Mouse (Mus musculus): ENCODE measurements around the gene Ctnna2. TPM values are rescaled to one million over a fixed set of nuclear protein-coding genes. Genes with fewer than 3 reads are reported as not detected.

The Ctnna2 gene
- total RNA-seq, 1 experiment = 0.22 TPM

- no peak overlapping the region for H3K4me3 ChIP-seq (ENCODE audit: insufficient read depth in 1 of 2, low read depth in 1 of 2, low read length in 2 of 2, poor library complexity in 1 of 2, severe bottlenecking in 1 of 2)
- DNase-seq (ENCODE audit: low read depth, low spot score) = no peak
- in situ Hi-C loops (cut with MboI; ENCODE audit: low sequenced_read_pairs in 2 of 2, unreplicated experiment in 2 of 2) = no loop called here
- TF ChIP-seq ZNF384 (IDR thresholded peaks at IDR 0.05; ENCODE audit: low read depth, low read length) = no peak
- no peak for TF ChIP-seq CHD2 (IDR thresholded peaks at IDR 0.05; ENCODE audit: low read depth, low read length)
- no peak for TF ChIP-seq MAFK (IDR thresholded peaks at IDR 0.05; ENCODE audit: insufficient read depth, low read depth, low read length)
- TF ChIP-seq HCFC1 (IDR thresholded peaks at IDR 0.05; ENCODE audit: borderline replicate concordance, insufficient read depth, low read length) = no peak
- no peak for TF ChIP-seq ZC3H11A (IDR thresholded peaks at IDR 0.05; ENCODE audit: borderline replicate concordance, low read depth, low read length)
- H3K36me3 ChIP-seq (ENCODE audit: control insufficient read depth, insufficient read depth, low read length, poor library complexity, severe bottlenecking) = no peaks in the 10 kb centered on the region
- H3K9me3 ChIP-seq (ENCODE audit: control insufficient read depth, insufficient read depth, low read depth, low read length) = no peaks in the 10 kb centered on the region
- H3K27ac ChIP-seq (ENCODE audit: insufficient read depth, low read depth, low read length, poor library complexity, severe bottlenecking) = no peak overlapping the region
- no peaks in the 10 kb centered on the region for H3K4me1 ChIP-seq (ENCODE audit: control insufficient read depth in 2 of 2, insufficient read depth in 2 of 2, low read length in 2 of 2, poor library complexity in 1 of 2)
- H3K9ac ChIP-seq (ENCODE audit: insufficient read depth, low read depth, low read length, poor library complexity, severe bottlenecking) = no peak overlapping the region
These were observed 142.0 kb downstream of the Ctnna2 start for GRCm38 (mm10) chr6:77837543-77837942.

DNA sequence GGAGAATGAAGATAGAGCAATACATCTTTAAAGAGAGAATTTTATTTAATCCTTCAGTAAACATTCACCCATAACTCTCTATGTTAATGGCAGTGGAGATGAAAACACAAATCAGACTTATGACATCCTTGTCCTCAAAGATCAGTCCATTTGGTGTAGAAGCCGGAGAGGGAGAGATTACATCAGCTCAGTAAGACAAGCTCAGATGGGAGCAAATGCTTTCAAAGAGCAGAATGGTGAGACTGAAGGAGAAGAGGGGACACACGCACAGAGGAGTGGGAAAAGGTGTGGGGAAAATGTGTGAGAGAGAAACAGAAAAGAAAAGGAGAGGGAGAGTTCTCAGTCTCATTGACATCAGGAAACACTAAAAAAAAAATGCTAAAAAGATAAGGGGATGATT is 144.8 kb downstream of the Ctnna2 start:
- no peak overlapping the region for H3K9ac ChIP-seq (ENCODE audit: insufficient read depth, low read depth, low read length, poor library complexity, severe bottlenecking)
- no peak overlapping the region for H3K27ac ChIP-seq (ENCODE audit: insufficient read depth, low read depth, low read length, poor library complexity, severe bottlenecking)
- H3K4me3 ChIP-seq (ENCODE audit: insufficient read depth in 1 of 2, low read depth in 1 of 2, low read length in 2 of 2, poor library complexity in 1 of 2, severe bottlenecking in 1 of 2) = no peak overlapping the region
- in situ Hi-C loops (cut with MboI; ENCODE audit: low sequenced_read_pairs in 2 of 2, unreplicated experiment in 2 of 2) = no loop called here
- TF ChIP-seq CHD2 (IDR thresholded peaks at IDR 0.05; ENCODE audit: low read depth, low read length) = no peak
- TF ChIP-seq ZC3H11A (IDR thresholded peaks at IDR 0.05; ENCODE audit: borderline replicate concordance, low read depth, low read length) = no peak
- TF ChIP-seq HCFC1 (IDR thresholded peaks at IDR 0.05; ENCODE audit: borderline replicate concordance, insufficient read depth, low read length) = no peak
- no peak for TF ChIP-seq ZNF384 (IDR thresholded peaks at IDR 0.05; ENCODE audit: low read depth, low read length)
- no peak for TF ChIP-seq MAFK (IDR thresholded peaks at IDR 0.05; ENCODE audit: insufficient read depth, low read depth, low read length)
- no peaks in the 10 kb centered on the region for H3K36me3 ChIP-seq (ENCODE audit: control insufficient read depth, insufficient read depth, low read length, poor library complexity, severe bottlenecking)
- no peak for DNase-seq (ENCODE audit: low read depth, low spot score)
- no peaks in the 10 kb centered on the region for H3K9me3 ChIP-seq (ENCODE audit: control insufficient read depth, insufficient read depth, low read depth, low read length)
- no peaks in the 10 kb centered on the region for H3K4me1 ChIP-seq (ENCODE audit: control insufficient read depth in 2 of 2, insufficient read depth in 2 of 2, low read length in 2 of 2, poor library complexity in 1 of 2)

DNA sequence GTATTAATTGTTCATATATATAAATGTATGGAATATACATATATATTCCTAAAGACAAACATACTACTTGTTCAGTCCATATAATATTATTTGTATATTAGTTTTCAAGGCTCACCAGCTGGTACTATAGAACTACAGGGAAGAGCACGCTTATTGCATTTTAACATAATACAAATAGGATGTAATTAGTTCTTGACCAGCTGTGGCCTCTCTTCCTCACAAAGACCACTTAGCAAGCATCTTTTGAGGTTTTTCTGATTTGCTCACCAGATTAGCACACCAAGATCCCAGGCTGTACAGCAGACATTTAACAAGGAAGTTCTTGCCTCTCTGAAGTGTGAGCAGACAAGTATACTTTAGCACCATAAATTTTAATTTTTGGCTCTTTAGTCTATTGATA is 152.0 kb downstream of the Ctnna2 start:
- Histone ChIP-seq H3K4me1 (ENCODE audit: control insufficient read depth in 2 of 2, insufficient read depth in 2 of 2, low read length in 2 of 2, poor library complexity in 1 of 2) (no peaks in the 10 kb centered on the region), H3K9ac (ENCODE audit: insufficient read depth, low read depth, low read length, poor library complexity, severe bottlenecking) (no peak overlapping the region), H3K4me3 (ENCODE audit: insufficient read depth in 1 of 2, low read depth in 1 of 2, low read length in 2 of 2, poor library complexity in 1 of 2, severe bottlenecking in 1 of 2) (no peak overlapping the region), H3K36me3 (ENCODE audit: control insufficient read depth, insufficient read depth, low read length, poor library complexity, severe bottlenecking) (no peaks in the 10 kb centered on the region), H3K9me3 (ENCODE audit: control insufficient read depth, insufficient read depth, low read depth, low read length) (no peaks in the 10 kb centered on the region), H3K27ac (ENCODE audit: insufficient read depth, low read depth, low read length, poor library complexity, severe bottlenecking) (no peak overlapping the region)
- no peak for DNase-seq (ENCODE audit: low read depth, low spot score)
- in situ Hi-C loops (cut with MboI; ENCODE audit: low sequenced_read_pairs in 2 of 2, unreplicated experiment in 2 of 2) = no loop called here
- TF ChIP-seq ZNF384 (IDR thresholded peaks at IDR 0.05; ENCODE audit: low read depth, low read length) (no peak), CHD2 (IDR thresholded peaks at IDR 0.05; ENCODE audit: low read depth, low read length) (no peak), HCFC1 (IDR thresholded peaks at IDR 0.05; ENCODE audit: borderline replicate concordance, insufficient read depth, low read length) (no peak), ZC3H11A (IDR thresholded peaks at IDR 0.05; ENCODE audit: borderline replicate concordance, low read depth, low read length) (no peak), MAFK (IDR thresholded peaks at IDR 0.05; ENCODE audit: insufficient read depth, low read depth, low read length) (no peak)

DNA sequence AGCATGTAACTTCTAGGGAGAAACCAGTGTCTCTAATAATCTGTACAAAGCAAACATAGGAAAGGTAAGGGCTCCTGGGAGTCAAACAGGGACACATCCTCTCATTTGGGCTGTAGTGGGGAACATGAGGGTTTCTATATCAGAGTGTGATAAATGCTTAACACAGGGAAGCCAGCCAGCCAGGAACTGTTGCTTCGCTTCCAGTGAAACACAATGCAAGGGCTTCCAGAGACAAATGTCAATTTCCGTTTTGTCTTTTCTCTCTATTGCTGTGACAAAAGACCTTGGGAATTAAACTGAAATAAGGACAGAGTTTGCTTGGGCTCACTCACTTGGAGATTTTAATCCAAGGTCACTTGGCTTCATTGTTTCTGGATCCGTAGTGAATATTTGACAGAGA is 162.4 kb downstream of the Ctnna2 start:
- H3K27ac ChIP-seq (ENCODE audit: insufficient read depth, low read depth, low read length, poor library complexity, severe bottlenecking) = no peak overlapping the region
- no peaks in the 10 kb centered on the region for H3K36me3 ChIP-seq (ENCODE audit: control insufficient read depth, insufficient read depth, low read length, poor library complexity, severe bottlenecking)
- in situ Hi-C loops (cut with MboI; ENCODE audit: low sequenced_read_pairs in 2 of 2, unreplicated experiment in 2 of 2) = no loop called here
- H3K9ac ChIP-seq (ENCODE audit: insufficient read depth, low read depth, low read length, poor library complexity, severe bottlenecking) = no peak overlapping the region
- no peak for DNase-seq (ENCODE audit: low read depth, low spot score)
- H3K4me3 ChIP-seq (ENCODE audit: insufficient read depth in 1 of 2, low read depth in 1 of 2, low read length in 2 of 2, poor library complexity in 1 of 2, severe bottlenecking in 1 of 2) = no peak overlapping the region
- no peak for TF ChIP-seq ZNF384 (IDR thresholded peaks at IDR 0.05; ENCODE audit: low read depth, low read length)
- no peak for TF ChIP-seq HCFC1 (IDR thresholded peaks at IDR 0.05; ENCODE audit: borderline replicate concordance, insufficient read depth, low read length)
- TF ChIP-seq MAFK (IDR thresholded peaks at IDR 0.05; ENCODE audit: insufficient read depth, low read depth, low read length) = no peak
- TF ChIP-seq CHD2 (IDR thresholded peaks at IDR 0.05; ENCODE audit: low read depth, low read length) = no peak
- TF ChIP-seq ZC3H11A (IDR thresholded peaks at IDR 0.05; ENCODE audit: borderline replicate concordance, low read depth, low read length) = no peak
- H3K9me3 ChIP-seq (ENCODE audit: control insufficient read depth, insufficient read depth, low read depth, low read length) = no peaks in the 10 kb centered on the region
- H3K4me1 ChIP-seq (ENCODE audit: control insufficient read depth in 2 of 2, insufficient read depth in 2 of 2, low read length in 2 of 2, poor library complexity in 1 of 2) = no peaks in the 10 kb centered on the region

DNA sequence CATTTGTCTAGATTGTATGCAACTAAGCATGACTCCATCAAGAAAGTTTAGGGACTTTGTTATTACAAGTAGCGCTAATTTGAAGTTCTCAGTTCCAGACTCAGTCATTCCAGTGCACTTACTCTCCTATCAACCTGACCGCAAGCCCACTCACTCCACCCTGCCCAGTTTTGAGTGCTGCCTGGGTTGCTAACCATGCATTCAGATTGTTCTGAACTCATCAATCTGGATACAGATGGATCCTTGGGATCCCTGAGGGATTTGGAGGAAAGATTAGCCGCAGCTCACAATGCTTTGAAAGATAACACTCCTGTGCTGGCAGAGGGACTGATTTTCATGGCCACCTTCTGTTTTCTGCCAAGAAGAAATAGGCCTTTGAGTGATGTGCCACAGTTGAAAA is 168.5 kb downstream of the Ctnna2 start:
- in situ Hi-C loops (cut with MboI; ENCODE audit: low sequenced_read_pairs in 2 of 2, unreplicated experiment in 2 of 2) = no loop called here
- no peak for TF ChIP-seq ZNF384 (IDR thresholded peaks at IDR 0.05; ENCODE audit: low read depth, low read length)
- TF ChIP-seq MAFK (IDR thresholded peaks at IDR 0.05; ENCODE audit: insufficient read depth, low read depth, low read length) = no peak
- TF ChIP-seq HCFC1 (IDR thresholded peaks at IDR 0.05; ENCODE audit: borderline replicate concordance, insufficient read depth, low read length) = no peak
- TF ChIP-seq ZC3H11A (IDR thresholded peaks at IDR 0.05; ENCODE audit: borderline replicate concordance, low read depth, low read length) = no peak
- no peak for TF ChIP-seq CHD2 (IDR thresholded peaks at IDR 0.05; ENCODE audit: low read depth, low read length)
- no peaks in the 10 kb centered on the region for H3K4me1 ChIP-seq (ENCODE audit: control insufficient read depth in 2 of 2, insufficient read depth in 2 of 2, low read length in 2 of 2, poor library complexity in 1 of 2)
- no peaks in the 10 kb centered on the region for H3K36me3 ChIP-seq (ENCODE audit: control insufficient read depth, insufficient read depth, low read length, poor library complexity, severe bottlenecking)
- H3K9ac ChIP-seq (ENCODE audit: insufficient read depth, low read depth, low read length, poor library complexity, severe bottlenecking) = no peak overlapping the region
- no peak overlapping the region for H3K4me3 ChIP-seq (ENCODE audit: insufficient read depth in 1 of 2, low read depth in 1 of 2, low read length in 2 of 2, poor library complexity in 1 of 2, severe bottlenecking in 1 of 2)
- no peaks in the 10 kb centered on the region for H3K9me3 ChIP-seq (ENCODE audit: control insufficient read depth, insufficient read depth, low read depth, low read length)
- H3K27ac ChIP-seq (ENCODE audit: insufficient read depth, low read depth, low read length, poor library complexity, severe bottlenecking) = no peak overlapping the region
- DNase-seq (ENCODE audit: low read depth, low spot score) = no peak

Data from ES-E14 (cell line).